Mouse (Mus musculus) fat pad, adult 2 months (tissue): ENCODE results near the gene Dnajb4.

Experiments used
- DNase-seq: peaks from one replicate; pipeline ENCODE4 v3.0.0-alpha.2; 2011; ENCODE audit warnings: low read depth, low spot score; ENCODE audit errors: extremely low read depth

The Dnajb4 gene

DNA sequence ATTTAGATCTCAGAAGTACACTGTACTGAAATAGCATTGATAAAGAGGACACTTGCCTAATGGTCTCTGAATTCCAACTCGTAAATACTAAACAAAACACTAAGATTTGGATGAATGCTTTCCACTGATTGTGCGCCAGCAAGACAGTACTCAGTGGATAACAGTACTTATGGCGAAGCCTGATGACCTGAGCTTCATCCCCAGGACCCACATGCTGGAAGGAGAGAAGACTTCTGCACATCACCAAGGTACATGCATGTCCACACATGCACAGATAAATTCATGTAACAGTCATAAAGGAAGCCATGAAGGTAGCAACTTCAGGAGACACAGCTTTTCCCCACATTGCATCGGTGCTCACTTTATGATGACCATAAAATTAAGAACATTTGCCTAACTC is 31.3 kb downstream of the Dnajb4 start:
- DNase-seq = no peak

- no peak for DNase-seq
Measured at GRCm38 (mm10) chr3:152172322-152172935, 37.7 kb downstream of the Dnajb4 start.

DNA sequence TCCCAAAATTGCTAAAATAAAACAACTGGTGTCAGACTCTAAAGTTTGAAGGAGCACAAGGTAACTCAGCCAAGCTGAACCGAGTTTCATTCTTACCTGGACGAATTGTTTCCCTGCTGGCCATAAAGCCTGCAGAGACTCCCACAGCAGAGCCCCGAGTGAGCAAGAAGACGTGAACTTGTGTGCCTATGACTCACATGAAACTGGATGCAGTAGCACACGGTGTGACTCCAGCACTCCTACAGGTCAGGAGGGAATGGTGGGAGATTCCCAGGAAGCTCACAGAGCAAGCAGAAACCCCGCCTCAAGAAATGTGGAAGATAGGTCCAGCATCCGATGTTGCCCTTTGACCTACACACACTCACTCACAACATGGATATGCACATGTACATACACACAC is 38.2 kb downstream of the Dnajb4 start:
- no peak for DNase-seq

DNA sequence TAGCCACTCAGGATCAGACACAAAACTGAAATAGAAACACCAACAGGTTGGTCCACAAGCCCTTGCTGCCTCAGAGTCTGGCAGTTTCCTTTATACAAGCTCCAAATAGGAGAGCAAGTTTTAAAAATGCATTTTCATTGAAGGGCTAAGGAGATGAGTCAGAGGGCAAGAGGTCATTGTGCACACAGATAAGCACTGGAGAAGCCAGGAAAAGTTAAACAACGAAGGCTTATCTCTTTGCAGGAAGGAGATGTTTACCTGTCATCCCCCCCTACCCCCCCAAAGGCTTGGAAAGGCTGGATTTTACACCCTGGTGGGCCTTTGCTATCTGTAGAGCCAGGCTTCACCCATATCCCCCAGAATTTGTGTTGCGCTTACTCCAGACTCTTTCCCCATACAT is 38.9 kb downstream of the Dnajb4 start:
- no peak for DNase-seq

GRCm38 (mm10) chr3:152170407-152170806 is 39.7 kb downstream of the Dnajb4 start:
- no peak for DNase-seq

DNA sequence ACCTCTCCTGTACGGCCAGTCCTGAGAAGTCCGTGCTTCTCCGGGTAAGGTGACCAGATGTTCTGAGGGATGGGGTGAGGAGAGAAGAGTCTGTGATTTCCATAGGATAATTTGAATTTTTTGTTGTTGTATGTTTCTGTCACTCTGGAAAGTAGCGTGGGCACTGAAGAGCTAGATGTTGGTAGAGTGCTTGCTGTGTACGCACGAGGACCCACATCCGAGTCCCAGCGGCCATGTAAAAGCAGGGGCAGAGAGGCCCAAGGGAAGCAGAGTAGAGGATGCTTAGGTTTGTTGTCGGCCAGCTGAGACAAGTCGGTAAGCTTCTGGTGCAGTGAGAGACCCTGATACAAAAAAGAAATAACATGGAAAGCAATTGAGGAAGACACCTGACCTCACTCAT is 42.1 kb downstream of the Dnajb4 start:
- DNase-seq = no peak

GRCm38 (mm10) chr3:152166699-152167451 is 43.2 kb downstream of the Dnajb4 start:
- no peak for DNase-seq

DNA sequence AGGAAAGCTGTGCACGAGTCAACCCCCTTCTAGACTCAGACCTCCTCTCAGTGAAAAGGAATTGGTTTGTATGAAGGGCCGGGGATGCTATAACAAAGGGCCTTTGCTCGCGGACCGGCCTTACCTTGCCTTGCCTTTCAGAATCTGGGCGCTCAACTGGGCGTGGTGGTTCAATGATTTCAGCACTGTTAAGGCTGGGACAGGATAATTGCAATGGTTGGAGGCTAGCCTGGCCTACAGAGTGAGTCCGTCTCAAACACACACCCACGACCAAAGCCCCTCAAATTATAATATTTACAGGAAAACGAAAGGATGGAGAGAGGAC is 44.0 kb downstream of the Dnajb4 start, which contains the start of gene Gipc2:
Gene Gipc2 (minus strand): TSS at position 132 of the 325 bp plus-strand sequence.
- DNase-seq = no peak

- DNase-seq = no peak
Measured at GRCm38 (mm10) chr3:152165351-152166098, 44.6 kb downstream of the Dnajb4 start.

DNA sequence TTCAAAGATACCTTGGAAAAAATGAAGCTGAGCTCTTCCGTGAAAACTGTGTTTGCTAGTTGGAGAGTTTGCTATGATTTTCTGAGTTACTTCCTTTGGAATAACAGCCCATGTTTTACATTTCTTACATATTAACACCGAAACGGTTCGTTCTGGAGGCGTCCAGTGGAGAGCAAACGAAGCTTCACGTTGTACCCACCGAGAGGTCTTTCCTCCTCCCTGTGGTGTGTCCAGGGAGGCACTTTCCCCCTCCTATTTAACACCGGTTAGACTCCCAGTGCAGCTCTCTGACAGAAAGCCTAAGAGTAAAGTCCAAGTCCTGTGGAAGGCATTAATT is 45.1 kb downstream of the Dnajb4 start:
- no peak for DNase-seq

- no peak for DNase-seq
Measured at GRCm38 (mm10) chr3:152163320-152163719, 46.8 kb downstream of the Dnajb4 start.

GRCm38 (mm10) chr3:152160607-152161006 is 49.5 kb downstream of the Dnajb4 start:
- no peak for DNase-seq

DNA sequence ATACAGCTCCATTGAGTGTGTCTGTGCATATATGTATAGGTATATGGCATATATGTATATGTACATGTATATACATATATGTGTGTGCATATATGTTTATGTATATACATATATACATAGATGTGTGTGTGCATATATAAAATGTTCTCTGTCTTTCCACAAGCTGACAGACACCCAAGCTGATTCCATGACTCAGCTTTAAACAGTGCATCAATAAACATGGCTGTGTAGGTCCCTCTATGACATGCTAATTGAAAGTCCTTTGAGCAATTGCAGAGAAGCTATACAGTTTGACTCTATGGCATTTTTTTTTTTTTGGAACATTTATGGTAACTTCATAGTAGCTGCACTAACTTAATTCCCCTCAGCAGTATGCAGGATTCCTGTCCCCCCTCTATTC is 50.8 kb downstream of the Dnajb4 start:
- no peak for DNase-seq

GRCm38 (mm10) chr3:152158344-152159291 is 51.5 kb downstream of the Dnajb4 start:
- DNase-seq = no peak

- DNase-seq = no peak
Measured at GRCm38 (mm10) chr3:152156816-152157496, 53.1 kb downstream of the Dnajb4 start.

- no peak for DNase-seq
Measured at GRCm38 (mm10) chr3:152155296-152155948, 54.7 kb downstream of the Dnajb4 start.

DNA sequence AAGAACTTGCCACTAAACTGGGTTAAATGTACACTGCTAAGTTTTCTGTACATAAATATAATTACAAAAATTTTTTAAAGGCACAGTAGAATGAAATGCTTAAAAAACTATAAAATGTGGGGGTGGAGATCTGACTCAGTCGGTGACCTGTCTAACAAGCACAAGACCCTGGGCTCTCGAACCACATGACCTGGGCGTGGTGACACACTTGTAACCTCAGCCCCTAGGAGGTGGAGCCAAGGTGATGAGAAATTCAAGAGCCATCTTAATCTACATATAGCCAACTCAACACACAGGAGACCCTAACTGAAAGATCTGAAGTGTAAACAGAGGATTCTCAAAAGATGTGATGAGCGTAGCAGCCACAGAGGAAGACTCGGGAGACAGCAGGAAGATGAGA is 56.0 kb downstream of the Dnajb4 start:
- DNase-seq = no peak

DNA sequence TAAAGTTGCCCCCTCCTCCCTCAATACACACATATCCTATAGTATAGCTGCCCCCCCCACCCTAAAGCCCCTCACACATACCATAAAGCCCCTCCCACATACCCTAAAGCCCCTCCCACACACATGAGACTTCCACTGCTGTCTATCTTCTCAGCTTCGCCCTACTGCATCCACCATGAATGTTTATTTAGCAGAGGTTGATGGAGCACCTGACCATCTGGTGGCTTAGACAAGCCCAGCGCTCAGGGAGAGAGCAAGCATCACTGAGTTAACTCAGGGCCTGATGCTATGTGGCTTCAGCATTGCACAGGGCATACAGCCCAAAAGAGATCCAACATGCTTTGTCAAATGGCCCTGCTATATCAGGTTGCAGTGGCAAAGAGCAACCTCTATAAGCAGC is 57.0 kb downstream of the Dnajb4 start:
- no peak for DNase-seq

DNA sequence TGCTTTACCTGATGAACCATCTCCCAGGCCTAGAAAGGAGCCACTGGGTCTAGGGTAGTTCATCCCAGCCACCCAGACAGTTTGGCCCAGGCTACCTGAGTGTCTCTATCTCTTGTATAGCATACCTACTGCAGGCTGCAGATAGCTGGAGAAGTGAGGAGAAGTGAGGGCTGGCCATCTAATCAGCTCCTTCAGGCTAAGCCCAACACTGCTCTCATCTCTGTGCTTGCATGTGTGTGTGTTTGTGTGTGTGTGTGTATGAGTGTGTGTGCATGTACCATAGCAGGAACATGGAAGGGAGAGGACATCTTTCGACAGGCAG is 57.7 kb downstream of the Dnajb4 start:
- no peak for DNase-seq
